Mouse (Mus musculus): ENCODE measurements around the gene Klf3. TPM values are rescaled to one million over a fixed set of nuclear protein-coding genes. Genes with fewer than 3 reads are reported as not detected.

Klf3 gene
- polyA plus RNA-seq, 1 experiment from 2014 or later = 26.2 TPM

GRCm38 (mm10) chr5:64802143-64802542 is 1.0 kb upstream of the Klf3 start:
- no peak for ATAC-seq (ENCODE audit: low FRiP score)
- H3K9me3 ChIP-seq = peaks cover 9% of the 10 kb centered on the region; the same call in 1 of the 2 replicates
- peaks cover 22% of the 10 kb centered on the region for H3K4me1 ChIP-seq (replicated peaks)
- H3K27ac ChIP-seq = peak overlapping the region; percentile 94
- H3K9ac ChIP-seq = peak overlapping the region; percentile 91
- no peaks in the 10 kb centered on the region for H3K36me3 ChIP-seq
- no peaks in the 10 kb centered on the region for H3K27me3 ChIP-seq
- H3K4me3 ChIP-seq = peak overlapping the region; percentile 78
- H3K4me2 ChIP-seq = peak overlapping the region; percentile 78
- 6% methylated on average over 8 of the region's 8 CpGs for WGBS

GRCm38 (mm10) chr5:64803720-64804462 is 703 bp downstream of the Klf3 start:
- H3K4me3 ChIP-seq = peak overlapping the region; percentile 78
- peak overlapping the region; percentile 94 for H3K27ac ChIP-seq
- no peaks in the 10 kb centered on the region for H3K27me3 ChIP-seq
- ATAC-seq (ENCODE audit: low FRiP score) = 0 out of 2 replicates have a peak, but pooled peaks have one; percentile 19
- peaks cover 36% of the 10 kb centered on the region for H3K4me1 ChIP-seq (replicated peaks)
- H3K9ac ChIP-seq = peak overlapping the region; percentile 91
- peak overlapping the region; percentile 78 for H3K4me2 ChIP-seq
- 0% methylated on average over 52 of the region's 69 CpGs for WGBS
- no peaks in the 10 kb centered on the region for H3K36me3 ChIP-seq
- peaks cover 9% of the 10 kb centered on the region; the same call in 1 of the 2 replicates for H3K9me3 ChIP-seq

GRCm38 (mm10) chr5:64805131-64805872 is 2.1 kb downstream of the Klf3 start:
- no peaks in the 10 kb centered on the region for H3K36me3 ChIP-seq
- peak overlapping the region; percentile 78 for H3K4me3 ChIP-seq
- 3% methylated on average over 7 of the region's 7 CpGs for WGBS
- H3K4me1 ChIP-seq (replicated peaks) = peaks cover 43% of the 10 kb centered on the region
- no peak for ATAC-seq (ENCODE audit: low FRiP score)
- no peaks in the 10 kb centered on the region for H3K27me3 ChIP-seq
- H3K27ac ChIP-seq = peak overlapping the region; percentile 86
- peak overlapping the region; percentile 67 for H3K9ac ChIP-seq
- 0 out of 2 replicates have a peak, but pooled peaks cover under 1% of the 10 kb centered on the region for H3K9me3 ChIP-seq
- H3K4me2 ChIP-seq = peak overlapping the region; percentile 53

GRCm38 (mm10) chr5:64805873-64806505 is 2.8 kb downstream of the Klf3 start:
- Histone ChIP-seq H3K4me3 (peak overlapping the region; percentile 78), H3K9ac (peak overlapping the region; percentile 67), H3K27me3 (no peaks in the 10 kb centered on the region), H3K4me1 (replicated peaks) (peaks cover 50% of the 10 kb centered on the region), H3K27ac (peak overlapping the region; percentile 86), H3K9me3 (no peaks in the 10 kb centered on the region), H3K4me2 (peak overlapping the region; percentile 53), H3K36me3 (no peaks in the 10 kb centered on the region)
- under 1% methylated on average over 7 of the region's 7 CpGs for WGBS
- ATAC-seq (ENCODE audit: low FRiP score) = no peak

GRCm38 (mm10) chr5:64806600-64806999 is 3.4 kb downstream of the Klf3 start:
- Histone ChIP-seq H3K27me3 (no peaks in the 10 kb centered on the region), H3K27ac (peak overlapping the region; percentile 86), H3K36me3 (no peaks in the 10 kb centered on the region), H3K9me3 (no peaks in the 10 kb centered on the region), H3K4me2 (peak overlapping the region; percentile 53), H3K4me3 (0 out of 2 replicates have a peak overlapping the region, but pooled peaks have one; percentile 78), H3K4me1 (replicated peaks) (peaks cover 56% of the 10 kb centered on the region), H3K9ac (peak overlapping the region; percentile 67)
- 28% methylated on average over 2 of the region's 2 CpGs for WGBS
- no peak for ATAC-seq (ENCODE audit: low FRiP score)

GRCm38 (mm10) chr5:64807159-64807558 is 4.0 kb downstream of the Klf3 start:
- Histone ChIP-seq H3K4me2 (no peak overlapping the region), H3K4me3 (no peak overlapping the region), H3K9me3 (no peaks in the 10 kb centered on the region), H3K9ac (no peak overlapping the region), H3K27me3 (no peaks in the 10 kb centered on the region), H3K4me1 (replicated peaks) (peaks cover 62% of the 10 kb centered on the region), H3K27ac (no peak overlapping the region), H3K36me3 (no peaks in the 10 kb centered on the region)
- ATAC-seq (ENCODE audit: low FRiP score) = no peak
- WGBS = 73% methylated on average over 3 of the region's 3 CpGs

- H3K4me2 ChIP-seq = peak overlapping the region; percentile 19; the same call in 1 of the 2 replicates
- H3K27ac ChIP-seq = peak overlapping the region; percentile 52; the same call in 1 of the 2 replicates
Measured at GRCm38 (mm10) chr5:64807603-64808002, 4.4 kb downstream of the Klf3 start.

GRCm38 (mm10) chr5:64808106-64809010 is 5.2 kb downstream of the Klf3 start:
- 57% methylated on average over 24 of the region's 24 CpGs for WGBS
- Histone ChIP-seq H3K4me1 (replicated peaks) (peaks cover 70% of the 10 kb centered on the region), H3K9me3 (no peaks in the 10 kb centered on the region), H3K4me3 (no peak overlapping the region), H3K27ac (peak overlapping the region; percentile 52; the same call in 1 of the 2 replicates), H3K4me2 (peak overlapping the region; percentile 19), H3K27me3 (no peaks in the 10 kb centered on the region), H3K9ac (no peak overlapping the region), H3K36me3 (no peaks in the 10 kb centered on the region)
- ATAC-seq (ENCODE audit: low FRiP score) = no peak

More at GRCm38 (mm10) chr5:64807603-64808002, 4.4 kb downstream of the Klf3 start:
- 66% methylated on average over 4 of the region's 4 CpGs for WGBS
- no peak for ATAC-seq (ENCODE audit: low FRiP score)
- Histone ChIP-seq H3K4me3 (no peak overlapping the region), H3K27me3 (no peaks in the 10 kb centered on the region), H3K4me1 (replicated peaks) (peaks cover 63% of the 10 kb centered on the region), H3K9me3 (no peaks in the 10 kb centered on the region), H3K9ac (no peak overlapping the region), H3K36me3 (no peaks in the 10 kb centered on the region)

GRCm38 (mm10) chr5:64809257-64809656 is 6.1 kb downstream of the Klf3 start:
- no peak overlapping the region for H3K4me2 ChIP-seq
- no peak overlapping the region for H3K27ac ChIP-seq
- no peak overlapping the region for H3K4me3 ChIP-seq
- no peaks in the 10 kb centered on the region for H3K27me3 ChIP-seq
- no peak for ATAC-seq (ENCODE audit: low FRiP score)
- 91% methylated on average over 7 of the region's 7 CpGs for WGBS
- H3K36me3 ChIP-seq = no peaks in the 10 kb centered on the region
- no peaks in the 10 kb centered on the region for H3K9me3 ChIP-seq
- H3K4me1 ChIP-seq (replicated peaks) = peaks cover 70% of the 10 kb centered on the region
- no peak overlapping the region for H3K9ac ChIP-seq

GRCm38 (mm10) chr5:64809864-64810263 is 6.7 kb downstream of the Klf3 start:
- Histone ChIP-seq H3K4me1 (replicated peaks) (peaks cover 69% of the 10 kb centered on the region), H3K4me2 (no peak overlapping the region), H3K36me3 (no peaks in the 10 kb centered on the region), H3K27ac (peak overlapping the region; percentile 83), H3K4me3 (no peak overlapping the region), H3K9ac (no peak overlapping the region), H3K27me3 (no peaks in the 10 kb centered on the region), H3K9me3 (no peaks in the 10 kb centered on the region)
- WGBS = 88% methylated on average over 11 of the region's 11 CpGs
- ATAC-seq (ENCODE audit: low FRiP score) = no peak

GRCm38 (mm10) chr5:64810860-64811499 is 7.8 kb downstream of the Klf3 start:
- H3K4me3 ChIP-seq = no peak overlapping the region
- no peaks in the 10 kb centered on the region for H3K9me3 ChIP-seq
- H3K36me3 ChIP-seq = no peaks in the 10 kb centered on the region
- no peaks in the 10 kb centered on the region for H3K27me3 ChIP-seq
- ATAC-seq (ENCODE audit: low FRiP score) = peak; percentile 86
- H3K27ac ChIP-seq = peak overlapping the region; percentile 83
- peaks cover 58% of the 10 kb centered on the region for H3K4me1 ChIP-seq (replicated peaks)
- H3K4me2 ChIP-seq = peak overlapping the region; percentile 35
- 1% methylated on average over 9 of the region's 9 CpGs for WGBS
- H3K9ac ChIP-seq = peak overlapping the region; percentile 63
